Mouse (Mus musculus): ENCODE data around the gene Pdlim5. TPM values are rescaled to one million over a fixed set of nuclear protein-coding genes. Genes with fewer than 3 reads are reported as not detected.

Pdlim5 gene
- polyA plus RNA-seq, 1 experiment from 2014 or later = 14.9 TPM

DNA sequence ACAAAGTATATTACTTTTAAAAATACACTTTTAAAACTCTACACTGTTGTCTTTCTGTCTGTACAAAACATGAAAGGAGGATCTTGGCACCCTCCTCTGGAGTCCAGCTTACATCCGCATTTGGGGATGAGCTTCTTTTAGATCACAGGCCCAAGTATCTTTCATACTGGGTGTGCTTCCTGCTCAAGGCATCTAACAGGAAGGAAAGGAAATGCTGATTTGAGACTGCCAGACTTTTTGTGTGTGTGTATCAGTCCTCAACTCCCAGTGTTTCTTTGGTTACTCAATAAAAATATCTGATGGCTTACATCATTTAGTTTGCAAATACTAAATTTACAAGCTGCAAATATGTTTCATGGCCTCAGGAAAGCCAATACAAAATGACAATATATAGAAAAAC lies 42.3 kb downstream of the Pdlim5 start:
- 91% methylated on average over 1 of the region's 1 CpGs for WGBS
- H3K4me2 ChIP-seq (ENCODE audit: low read length) = no peak overlapping the region
- no peak overlapping the region for H3K27ac ChIP-seq (ENCODE audit: low read length)
- H3K36me3 ChIP-seq (ENCODE audit: control insufficient read depth, insufficient read depth, low read length) = no peaks in the 10 kb centered on the region
- no peaks in the 10 kb centered on the region for H3K4me1 ChIP-seq (ENCODE audit: control insufficient read depth, insufficient read depth, low read length)
- H3K4me3 ChIP-seq (ENCODE audit: low read depth, low read length) = no peak overlapping the region
- no peak overlapping the region for H3K9ac ChIP-seq (ENCODE audit: low read depth, low read length)
- no peak for ATAC-seq
- no peaks in the 10 kb centered on the region; the same call in 1 of the 2 replicates for H3K9me3 ChIP-seq (replicated peaks; ENCODE audit: control insufficient read depth, low read length, poor library complexity, severe bottlenecking)
- no peaks in the 10 kb centered on the region for H3K27me3 ChIP-seq (ENCODE audit: control insufficient read depth, insufficient read depth, low read depth, low read length)

GRCm38 (mm10) chr3:142350513-142350912 lies 45.0 kb downstream of the Pdlim5 start:
- H3K27me3 ChIP-seq (ENCODE audit: control insufficient read depth, insufficient read depth, low read depth, low read length) = no peaks in the 10 kb centered on the region
- no peak overlapping the region for H3K4me3 ChIP-seq (ENCODE audit: low read depth, low read length)
- ATAC-seq = no peak
- H3K27ac ChIP-seq (ENCODE audit: low read length) = no peak overlapping the region
- H3K4me2 ChIP-seq (ENCODE audit: low read length) = no peak overlapping the region
- H3K9ac ChIP-seq (ENCODE audit: low read depth, low read length) = no peak overlapping the region
- no peaks in the 10 kb centered on the region; the same call in 1 of the 2 replicates for H3K9me3 ChIP-seq (replicated peaks; ENCODE audit: control insufficient read depth, low read length, poor library complexity, severe bottlenecking)
- H3K4me1 ChIP-seq (ENCODE audit: control insufficient read depth, insufficient read depth, low read length) = no peaks in the 10 kb centered on the region
- 85% methylated on average over 3 of the region's 3 CpGs for WGBS
- no peaks in the 10 kb centered on the region for H3K36me3 ChIP-seq (ENCODE audit: control insufficient read depth, insufficient read depth, low read length)

DNA sequence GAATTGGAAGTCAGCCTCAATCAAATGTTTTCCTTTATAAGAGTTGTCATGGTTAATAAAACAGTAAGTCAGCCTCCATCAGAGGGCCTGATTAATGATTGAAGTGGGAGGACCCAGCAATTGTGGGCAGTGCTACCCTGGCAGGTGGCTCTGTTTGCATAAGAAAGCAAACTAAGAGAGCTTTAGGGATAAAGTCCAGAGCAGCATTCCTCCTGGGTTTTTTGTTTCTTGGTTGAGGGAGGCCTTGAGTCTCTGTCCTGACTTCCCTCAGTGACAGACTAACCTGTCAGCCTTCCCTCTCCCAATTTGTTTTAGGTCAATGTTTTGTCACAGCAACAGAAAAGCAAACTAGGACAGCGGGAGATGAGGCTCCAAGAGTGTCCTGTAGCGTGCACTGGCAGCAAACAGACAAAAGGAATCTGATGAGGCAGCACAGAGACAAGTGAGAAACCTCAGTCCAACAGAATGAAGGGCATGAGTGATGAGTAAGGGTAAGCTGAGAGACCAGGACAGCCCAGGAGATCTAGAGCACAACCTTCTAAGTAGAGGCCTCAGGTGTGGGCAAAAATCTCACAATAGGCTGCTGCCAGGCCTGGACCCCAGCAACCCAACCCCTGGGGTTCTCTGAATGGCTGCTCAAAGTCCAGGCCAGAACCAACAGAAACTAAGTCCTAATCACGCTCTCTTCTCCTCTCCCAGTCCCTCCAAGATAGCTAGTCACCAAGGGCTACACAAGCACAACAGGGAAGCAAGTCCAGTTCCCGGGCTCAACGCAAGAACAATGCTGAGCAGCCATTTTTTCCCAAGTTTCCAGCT lies 46.5 kb downstream of the Pdlim5 start:
- H3K9ac ChIP-seq (ENCODE audit: low read depth, low read length) = no peak overlapping the region
- H3K4me2 ChIP-seq (ENCODE audit: low read length) = no peak overlapping the region
- no peaks in the 10 kb centered on the region for H3K4me1 ChIP-seq (ENCODE audit: control insufficient read depth, insufficient read depth, low read length)
- no peak overlapping the region for H3K27ac ChIP-seq (ENCODE audit: low read length)
- no peaks in the 10 kb centered on the region; the same call in 1 of the 2 replicates for H3K9me3 ChIP-seq (replicated peaks; ENCODE audit: control insufficient read depth, low read length, poor library complexity, severe bottlenecking)
- H3K27me3 ChIP-seq (ENCODE audit: control insufficient read depth, insufficient read depth, low read depth, low read length) = no peaks in the 10 kb centered on the region
- no peak overlapping the region for H3K4me3 ChIP-seq (ENCODE audit: low read depth, low read length)
- H3K36me3 ChIP-seq (ENCODE audit: control insufficient read depth, insufficient read depth, low read length) = no peaks in the 10 kb centered on the region
- no peak for ATAC-seq
- 68% methylated on average over 5 of the region's 5 CpGs for WGBS

GRCm38 (mm10) chr3:142346261-142346660 lies 49.2 kb downstream of the Pdlim5 start:
- Histone ChIP-seq H3K27ac (ENCODE audit: low read length) (no peak overlapping the region), H3K4me2 (ENCODE audit: low read length) (no peak overlapping the region), H3K4me1 (ENCODE audit: control insufficient read depth, insufficient read depth, low read length) (no peaks in the 10 kb centered on the region), H3K27me3 (ENCODE audit: control insufficient read depth, insufficient read depth, low read depth, low read length) (no peaks in the 10 kb centered on the region), H3K36me3 (ENCODE audit: control insufficient read depth, insufficient read depth, low read length) (no peaks in the 10 kb centered on the region), H3K9me3 (replicated peaks; ENCODE audit: control insufficient read depth, low read length, poor library complexity, severe bottlenecking) (no peaks in the 10 kb centered on the region; the same call in 1 of the 2 replicates), H3K4me3 (ENCODE audit: low read depth, low read length) (no peak overlapping the region), H3K9ac (ENCODE audit: low read depth, low read length) (no peak overlapping the region)
- ATAC-seq = no peak
- WGBS = 91% methylated on average over 6 of the region's 6 CpGs

GRCm38 (mm10) chr3:142345235-142346125 lies 50.0 kb downstream of the Pdlim5 start:
- Histone ChIP-seq H3K9ac (ENCODE audit: low read depth, low read length) (no peak overlapping the region), H3K27me3 (ENCODE audit: control insufficient read depth, insufficient read depth, low read depth, low read length) (no peaks in the 10 kb centered on the region), H3K9me3 (replicated peaks; ENCODE audit: control insufficient read depth, low read length, poor library complexity, severe bottlenecking) (no peaks in the 10 kb centered on the region; the same call in 1 of the 2 replicates), H3K27ac (ENCODE audit: low read length) (no peak overlapping the region), H3K4me1 (ENCODE audit: control insufficient read depth, insufficient read depth, low read length) (no peaks in the 10 kb centered on the region), H3K4me3 (ENCODE audit: low read depth, low read length) (no peak overlapping the region), H3K4me2 (ENCODE audit: low read length) (no peak overlapping the region), H3K36me3 (ENCODE audit: control insufficient read depth, insufficient read depth, low read length) (no peaks in the 10 kb centered on the region)
- no peak for ATAC-seq
- 89% methylated on average over 8 of the region's 8 CpGs for WGBS

GRCm38 (mm10) chr3:142343786-142344185 lies 51.7 kb downstream of the Pdlim5 start:
- WGBS = 86% methylated on average over 2 of the region's 2 CpGs

GRCm38 (mm10) chr3:142340701-142341100 lies 54.8 kb downstream of the Pdlim5 start:
- ATAC-seq = no peak
- no peak overlapping the region for H3K9ac ChIP-seq (ENCODE audit: low read depth, low read length)
- H3K9me3 ChIP-seq (replicated peaks; ENCODE audit: control insufficient read depth, low read length, poor library complexity, severe bottlenecking) = no peaks in the 10 kb centered on the region
- H3K4me1 ChIP-seq (ENCODE audit: control insufficient read depth, insufficient read depth, low read length) = no peaks in the 10 kb centered on the region
- H3K27ac ChIP-seq (ENCODE audit: low read length) = no peak overlapping the region
- no peak overlapping the region for H3K4me3 ChIP-seq (ENCODE audit: low read depth, low read length)
- no peaks in the 10 kb centered on the region for H3K27me3 ChIP-seq (ENCODE audit: control insufficient read depth, insufficient read depth, low read depth, low read length)
- H3K4me2 ChIP-seq (ENCODE audit: low read length) = no peak overlapping the region
- 56% methylated on average over 2 of the region's 2 CpGs for WGBS
- no peaks in the 10 kb centered on the region for H3K36me3 ChIP-seq (ENCODE audit: control insufficient read depth, insufficient read depth, low read length)

More at GRCm38 (mm10) chr3:142343786-142344185, 51.7 kb downstream of the Pdlim5 start:
- no peak for ATAC-seq
- Histone ChIP-seq H3K4me3 (ENCODE audit: low read depth, low read length) (no peak overlapping the region), H3K27ac (ENCODE audit: low read length) (no peak overlapping the region), H3K9ac (ENCODE audit: low read depth, low read length) (no peak overlapping the region), H3K4me2 (ENCODE audit: low read length) (no peak overlapping the region), H3K36me3 (ENCODE audit: control insufficient read depth, insufficient read depth, low read length) (no peaks in the 10 kb centered on the region), H3K4me1 (ENCODE audit: control insufficient read depth, insufficient read depth, low read length) (no peaks in the 10 kb centered on the region), H3K9me3 (replicated peaks; ENCODE audit: control insufficient read depth, low read length, poor library complexity, severe bottlenecking) (no peaks in the 10 kb centered on the region; the same call in 1 of the 2 replicates), H3K27me3 (ENCODE audit: control insufficient read depth, insufficient read depth, low read depth, low read length) (no peaks in the 10 kb centered on the region)

DNA sequence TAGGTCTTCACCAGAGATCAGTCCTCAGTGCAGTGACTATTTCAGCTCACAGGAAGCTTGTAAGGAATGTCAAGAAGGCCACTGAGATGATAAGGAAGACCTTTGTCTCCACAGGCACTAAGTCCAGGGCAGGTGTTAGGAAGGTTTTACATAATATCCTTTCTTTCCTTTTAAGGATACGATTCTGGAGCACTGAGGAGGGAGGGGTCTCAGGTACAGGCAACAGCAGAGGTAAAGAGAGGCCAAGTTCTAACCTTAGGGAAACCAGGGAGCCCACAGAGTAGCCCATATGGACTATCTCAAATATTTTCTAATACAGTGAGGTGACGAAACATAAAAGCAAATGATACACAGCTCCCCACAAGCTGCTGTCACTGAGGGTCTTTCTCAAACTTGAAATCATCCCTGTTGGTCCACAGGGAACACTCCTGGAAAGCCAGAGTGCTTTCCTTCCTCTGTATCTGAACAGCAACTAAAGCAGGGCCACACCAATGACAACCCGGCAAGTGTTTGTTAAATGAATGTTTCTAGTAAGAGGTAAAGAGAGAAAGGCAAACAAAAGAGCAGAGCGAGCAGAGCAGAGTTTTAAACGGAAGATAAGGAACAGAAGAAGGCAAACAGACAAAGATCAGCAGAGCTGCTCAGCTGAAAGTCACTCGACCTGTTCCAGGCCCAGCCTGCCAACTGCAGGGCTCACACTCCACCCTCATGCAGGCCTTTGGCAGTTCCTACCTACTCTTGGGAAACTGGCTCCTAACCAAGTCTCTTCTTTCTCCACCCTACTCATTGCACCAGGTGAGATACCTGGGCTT lies 55.9 kb downstream of the Pdlim5 start:
- no peak for ATAC-seq
- no peaks in the 10 kb centered on the region for H3K9me3 ChIP-seq (replicated peaks; ENCODE audit: control insufficient read depth, low read length, poor library complexity, severe bottlenecking)
- whole genome bisulfite sequencing = 69% methylated on average over 6 of the region's 6 CpGs
- H3K27ac ChIP-seq (ENCODE audit: low read length) = no peak overlapping the region
- H3K4me3 ChIP-seq (ENCODE audit: low read depth, low read length) = no peak overlapping the region
- no peak overlapping the region for H3K4me2 ChIP-seq (ENCODE audit: low read length)
- H3K36me3 ChIP-seq (ENCODE audit: control insufficient read depth, insufficient read depth, low read length) = no peaks in the 10 kb centered on the region
- H3K4me1 ChIP-seq (ENCODE audit: control insufficient read depth, insufficient read depth, low read length) = no peaks in the 10 kb centered on the region
- no peak overlapping the region for H3K9ac ChIP-seq (ENCODE audit: low read depth, low read length)
- H3K27me3 ChIP-seq (ENCODE audit: control insufficient read depth, insufficient read depth, low read depth, low read length) = no peaks in the 10 kb centered on the region
